Comparison of ENCODE assay signal across 8 mouse cellular contexts in the genomic region with DNA sequence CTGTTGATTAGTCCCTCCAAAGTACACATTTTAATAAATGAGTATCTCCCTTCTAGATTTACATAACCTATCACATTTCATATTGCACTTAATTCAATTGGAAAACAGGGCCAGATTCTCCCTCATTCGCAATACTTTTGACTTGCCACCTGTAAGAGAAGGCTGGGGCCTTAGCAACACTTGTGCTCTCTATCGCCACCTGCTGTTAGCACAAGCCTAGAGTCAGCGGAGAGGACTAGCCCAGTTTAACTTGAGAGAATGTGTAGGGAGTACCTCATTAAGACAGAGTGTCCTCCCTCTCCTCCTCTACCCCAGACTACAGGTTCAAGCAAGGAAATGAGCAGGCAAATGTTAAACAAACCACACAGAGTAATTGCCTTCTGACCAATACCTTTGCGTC. TPM values are rescaled to one million over a fixed set of nuclear protein-coding genes. Genes with fewer than 3 reads are reported as not detected.
DNase-seq lines count a peak whose midpoint lies in the region; ATAC-seq lines count a peak whose summit lies in the region.
"Had no signal": no experiment of that assay in that cellular context is flagged by ENCODE, and none has a peak within 500 bp of the region (broad histone marks: within the 10 kb centered on the region; RNA-seq: fewer than 3 reads in every experiment).

No protein-coding gene starts in this region.

- H3K9ac ChIP-seq in forebrain, embryonic 13.5 days = no peak overlapping the region
- no peak overlapping the region for H3K9ac ChIP-seq in midbrain, embryonic 12.5 days (replicated peaks)

- no peaks in the 10 kb centered on the region for H3K36me3 ChIP-seq in forebrain, embryonic 13.5 days (ENCODE audit: poor library complexity, severe bottlenecking)
- no peaks in the 10 kb centered on the region for H3K36me3 ChIP-seq in midbrain, embryonic 12.5 days

- no peak overlapping the region for H3K27ac ChIP-seq in forebrain, embryonic 13.5 days
- H3K27ac ChIP-seq in midbrain, embryonic 12.5 days (replicated peaks) = no peak overlapping the region
- H3K27ac ChIP-seq: macrophage had no signal

- peaks cover 12% of the 10 kb centered on the region for H3K4me1 ChIP-seq in forebrain, embryonic 13.5 days
- H3K4me1 ChIP-seq in midbrain, embryonic 12.5 days = peaks cover 7% of the 10 kb centered on the region

- H3K4me3 ChIP-seq in forebrain, embryonic 13.5 days = no peak overlapping the region
- no peak overlapping the region for H3K4me3 ChIP-seq in midbrain, embryonic 12.5 days

- no peaks in the 10 kb centered on the region for H3K9me3 ChIP-seq in forebrain, embryonic 13.5 days (replicated peaks)
- H3K9me3 ChIP-seq in midbrain, embryonic 12.5 days = no peaks in the 10 kb centered on the region

- peaks cover 7% of the 10 kb centered on the region; the same call in 1 of the 2 replicates for H3K27me3 ChIP-seq in forebrain, embryonic 13.5 days
- peaks cover 4% of the 10 kb centered on the region; the same call in 1 of the 2 replicates for H3K27me3 ChIP-seq in midbrain, embryonic 12.5 days

- ATAC-seq in forebrain, embryonic 13.5 days = peak; percentile 74
- ATAC-seq in midbrain, embryonic 12.5 days (ENCODE audit: low FRiP score, low read depth) = peak; percentile 55

- intact Hi-C loops in heart, postnatal 36 days (cut with DNase I) = loop anchor here (1.0 to 10.0 kb wide), 3 partner anchors 99 to 256 kb away; no protein-coding TSS in a partner anchor

- DNase-seq in MN1 (ENCODE audit: low spot score) = peak; percentile 75
- DNase-seq in c-Kit-positive CD71-positive TER-119-negative erythroid progenitor cells, embryonic 14.5 days (ENCODE audit: low read depth) = peak; percentile 37
- peak; percentile 84 to 91 for DNase-seq in heart, postnatal 36 days
- DNase-seq in left cerebral cortex, adult 11 months (ENCODE audit: low spot score) = peak; percentile 68
- DNase-seq in spleen, adult 12 weeks (ENCODE audit: low spot score) = peak; percentile 17

- 10% methylated on average over 4 of the region's 4 CpGs for WGBS in forebrain, embryonic 13.5 days
- 12% methylated on average over 4 of the region's 4 CpGs for WGBS in midbrain, embryonic 12.5 days

- H3K4me2 ChIP-seq in forebrain, embryonic 13.5 days = no peak overlapping the region
- no peak overlapping the region for H3K4me2 ChIP-seq in midbrain, embryonic 12.5 days (replicated peaks)

RNA-seq across cellular contexts. Expression of a gene that starts 4.1 kb away (rescaled TPM):
- 1.5 and 1.8 TPM in 2 replicates for polyA plus RNA-seq in forebrain, embryonic 13.5 days (2015; fragmentation: Nextera tagmentation; extraction: Ambion mirVana)
- 100 to 1,000 TPM in 1 of 2 experiments, 10 to 100 TPM in 1; 82.5 to 111 TPM for total RNA-seq in heart, postnatal 36 days (2021)
- 4.9 and 6.2 TPM in 2 replicates for polyA plus RNA-seq in midbrain, embryonic 12.5 days (2016; fragmentation: Nextera tagmentation; extraction: Ambion mirVana)

Comparison
In these comparisons a context has a peak if more than half of its experiments do, and no peak if none do; other contexts are left out.
1. DNase-seq: peak in every context shown above with its lines; median percentile 88 in heart, postnatal 36 days; 75 in MN1; 68 in left cerebral cortex, adult 11 months; 37 in c-Kit-positive CD71-positive TER-119-negative erythroid progenitor cells, embryonic 14.5 days; 17 in spleen, adult 12 weeks.